Mouse (Mus musculus) gastrocnemius, postnatal 25 days (tissue): ENCODE data around the gene Atp2c2. TPM values are rescaled to one million over a fixed set of nuclear protein-coding genes. Genes with fewer than 3 reads are reported as not detected.

Experiments
- DNase-seq: peaks from one replicate; pipeline ENCODE4 v3.0.0; 2022
- total RNA-seq, 2 experiments: library from RNA; stranded (reverse); gene quantifications; 1 replicate in 1 of 2; 2 replicates in 1 of 2; pipeline ENCODE4 v1.2.3; 2021

Atp2c2 gene
- total RNA-seq, 2 experiments from 2014 or later, result 0.13 TPM; not detected in 1

- no peak for DNase-seq
Observed at GRCm38 (mm10) chr8:119742409-119742808, 42.6 kb downstream of the Atp2c2 start.

DNA sequence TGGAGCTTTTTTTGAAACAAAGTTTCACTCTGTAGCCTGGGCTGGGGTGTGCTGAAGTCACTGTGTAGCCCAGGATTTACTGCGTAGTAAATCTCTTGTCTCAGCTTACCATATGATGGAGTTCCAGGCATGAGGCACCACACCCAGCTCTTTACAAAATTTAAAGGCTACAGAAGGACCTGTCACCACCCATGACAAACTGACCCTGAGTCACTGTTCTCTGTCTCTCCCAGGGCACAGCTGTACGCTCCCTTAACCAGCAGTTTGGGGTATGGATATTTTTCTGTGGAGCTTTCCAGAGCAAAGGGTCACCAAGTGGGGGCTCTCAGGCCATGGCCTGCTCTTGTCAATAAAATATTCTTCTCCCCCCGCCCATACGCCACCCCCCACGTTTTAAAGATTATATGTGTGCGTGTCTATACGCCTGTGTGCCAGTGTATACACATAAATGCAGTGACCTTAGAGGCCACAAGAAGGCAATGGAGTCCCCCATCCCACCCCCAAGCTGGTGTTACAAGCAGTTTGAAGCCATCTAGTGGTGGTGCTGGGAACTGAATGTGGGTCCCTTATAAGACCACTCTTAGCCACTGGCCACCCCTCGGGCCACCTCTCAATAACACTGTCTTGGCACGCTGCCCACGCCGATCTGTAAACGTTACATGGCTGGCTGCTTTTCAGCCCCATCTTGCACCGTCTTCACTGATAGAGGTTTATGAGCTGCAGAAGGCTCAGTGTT is 43.6 kb downstream of the Atp2c2 start:
- DNase-seq, result no peak

- DNase-seq, result no peak
Observed at GRCm38 (mm10) chr8:119744604-119745003, 44.8 kb downstream of the Atp2c2 start.

- DNase-seq, result no peak
Observed at GRCm38 (mm10) chr8:119755238-119756146, 55.7 kb downstream of the Atp2c2 start.

- DNase-seq, result no peak
Observed at GRCm38 (mm10) chr8:119756147-119756461, 56.3 kb downstream of the Atp2c2 start.

DNA sequence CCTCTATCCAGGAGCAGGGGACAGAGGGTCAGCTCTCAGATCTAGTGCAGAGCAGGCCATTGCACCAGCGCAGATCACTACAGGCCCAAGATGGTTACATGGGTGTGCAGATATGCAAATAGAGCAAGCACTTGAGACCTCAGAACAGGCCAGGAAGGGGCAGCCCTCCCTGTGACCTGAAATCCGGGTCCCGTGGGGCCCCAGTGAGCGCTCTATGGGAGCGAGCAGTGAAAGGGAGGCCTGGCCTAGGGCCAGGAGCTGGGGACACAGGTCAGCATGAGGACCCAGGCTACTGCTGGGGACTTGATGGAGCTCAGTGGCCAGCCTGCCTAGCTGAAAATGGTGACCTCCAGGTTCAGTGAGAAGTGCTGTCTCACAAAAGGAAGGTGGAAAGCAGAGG is 56.7 kb downstream of the Atp2c2 start:
- no peak for DNase-seq

- no peak for DNase-seq
Observed at GRCm38 (mm10) chr8:119761692-119762091, 61.9 kb downstream of the Atp2c2 start.

- no peak for DNase-seq
Observed at GRCm38 (mm10) chr8:119762226-119763220, 62.7 kb downstream of the Atp2c2 start.

GRCm38 (mm10) chr8:119765311-119765710 is 65.5 kb downstream of the Atp2c2 start:
- DNase-seq, result no peak

- no peak for DNase-seq
Observed at GRCm38 (mm10) chr8:119765761-119766444, 66.1 kb downstream of the Atp2c2 start.

DNA sequence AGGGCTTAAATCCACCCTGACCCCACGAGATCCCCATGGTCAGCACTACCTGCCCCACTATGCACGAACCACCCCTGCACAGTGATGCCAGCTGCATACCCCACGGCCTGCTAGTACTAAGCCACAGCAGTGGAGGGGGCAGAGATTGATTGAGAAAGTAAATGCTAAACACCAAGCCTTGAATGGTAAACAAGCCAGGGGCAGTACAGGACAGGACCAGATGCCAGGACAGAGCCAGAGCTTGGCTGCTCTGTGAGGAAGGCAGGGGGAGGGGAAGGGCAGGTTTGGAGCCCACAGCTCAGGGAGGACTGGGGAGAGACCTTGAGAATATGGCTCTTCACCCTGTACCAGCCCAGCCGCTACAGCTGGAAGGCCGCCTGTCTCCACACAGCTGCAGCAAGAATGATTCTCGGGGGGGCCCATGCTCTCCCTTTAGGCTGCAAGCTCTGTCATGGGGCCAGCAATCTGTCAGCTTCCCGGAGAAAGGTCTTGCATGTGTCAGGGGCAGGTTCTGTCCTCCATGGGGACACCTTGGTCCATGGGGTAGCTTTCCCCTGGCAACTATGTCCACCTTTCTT is 76.9 kb downstream of the Atp2c2 start:
- no peak for DNase-seq

DNA sequence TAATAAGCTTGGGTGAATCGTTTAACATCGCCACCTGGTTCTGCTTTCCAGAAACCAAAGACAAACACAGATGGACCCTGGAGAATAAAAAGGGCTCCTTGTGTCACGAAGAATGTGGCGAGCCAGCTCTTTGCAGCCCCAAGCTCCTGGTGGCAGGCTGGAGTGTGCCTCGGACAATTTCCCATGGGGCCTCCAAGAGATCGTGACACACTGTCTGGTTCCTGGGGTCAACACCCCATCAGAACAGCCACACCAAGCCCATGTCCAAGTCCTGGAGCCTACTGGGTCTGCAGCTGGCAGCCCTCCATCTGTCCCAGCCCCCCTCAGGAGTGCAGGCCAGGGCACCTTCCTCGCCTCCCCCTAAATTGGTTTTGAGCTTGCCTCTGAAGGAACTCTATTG is 78.0 kb downstream of the Atp2c2 start:
- DNase-seq, result peak; percentile 25

DNA sequence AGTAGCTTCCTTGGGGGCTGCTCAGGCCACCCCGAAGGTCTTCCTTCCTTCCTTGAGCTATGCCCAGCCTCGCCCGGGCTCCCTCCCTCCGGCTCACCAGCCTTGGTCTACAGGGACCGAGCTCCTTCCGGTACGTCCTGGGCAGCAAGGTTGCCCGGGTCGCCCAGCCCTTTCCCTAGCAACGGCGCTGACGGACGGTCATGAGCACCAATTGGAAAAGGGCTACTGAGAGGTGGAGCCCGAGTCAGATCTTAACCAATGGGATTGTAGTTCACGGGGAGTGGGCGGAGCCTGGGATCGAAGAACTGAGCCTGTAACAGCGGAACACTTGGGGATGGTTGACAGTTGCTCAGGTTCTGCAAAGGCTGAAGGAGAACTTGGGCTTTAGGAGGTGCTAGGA is 78.5 kb downstream of the Atp2c2 start, which contains the start of gene Tldc1:
TSS of gene Tldc1 (minus strand) at position 154 of the 400 bp plus-strand sequence.
- DNase-seq, result peak; percentile 98

DNA sequence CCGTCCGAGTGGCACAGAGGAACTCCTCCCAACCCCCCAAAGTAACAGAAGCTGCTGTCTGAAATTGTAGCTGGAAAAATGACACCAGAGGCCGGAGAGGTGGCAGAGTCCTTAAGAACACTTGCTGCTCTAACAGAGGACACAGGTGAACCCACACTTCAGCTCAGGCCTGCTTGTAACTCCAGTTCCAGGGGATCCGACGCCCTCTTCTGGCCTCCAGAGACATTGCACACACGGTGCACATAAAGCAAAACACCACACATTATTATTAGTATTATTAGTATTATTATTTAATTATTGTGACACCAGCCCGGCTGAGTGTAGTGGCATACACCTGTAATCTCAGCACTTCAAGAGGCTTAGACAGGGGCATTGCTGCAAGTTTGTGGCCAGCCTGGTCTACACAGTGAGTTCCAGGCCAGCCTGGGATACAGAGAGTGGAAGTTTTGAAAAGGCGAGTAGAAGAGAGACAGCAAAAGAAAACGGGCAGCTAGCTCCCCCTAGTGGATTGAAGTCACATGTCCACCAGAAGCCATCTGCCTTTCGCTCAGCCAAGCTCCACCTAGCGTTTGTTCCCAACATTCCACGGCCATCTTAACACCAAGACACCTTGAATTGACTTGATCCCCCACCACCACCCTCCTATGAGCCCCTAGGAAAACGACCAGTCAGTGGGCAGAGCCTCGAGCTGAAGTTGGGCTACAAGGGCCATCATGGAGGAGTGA is 79.4 kb downstream of the Atp2c2 start:
- DNase-seq, result peak; percentile 67

DNA sequence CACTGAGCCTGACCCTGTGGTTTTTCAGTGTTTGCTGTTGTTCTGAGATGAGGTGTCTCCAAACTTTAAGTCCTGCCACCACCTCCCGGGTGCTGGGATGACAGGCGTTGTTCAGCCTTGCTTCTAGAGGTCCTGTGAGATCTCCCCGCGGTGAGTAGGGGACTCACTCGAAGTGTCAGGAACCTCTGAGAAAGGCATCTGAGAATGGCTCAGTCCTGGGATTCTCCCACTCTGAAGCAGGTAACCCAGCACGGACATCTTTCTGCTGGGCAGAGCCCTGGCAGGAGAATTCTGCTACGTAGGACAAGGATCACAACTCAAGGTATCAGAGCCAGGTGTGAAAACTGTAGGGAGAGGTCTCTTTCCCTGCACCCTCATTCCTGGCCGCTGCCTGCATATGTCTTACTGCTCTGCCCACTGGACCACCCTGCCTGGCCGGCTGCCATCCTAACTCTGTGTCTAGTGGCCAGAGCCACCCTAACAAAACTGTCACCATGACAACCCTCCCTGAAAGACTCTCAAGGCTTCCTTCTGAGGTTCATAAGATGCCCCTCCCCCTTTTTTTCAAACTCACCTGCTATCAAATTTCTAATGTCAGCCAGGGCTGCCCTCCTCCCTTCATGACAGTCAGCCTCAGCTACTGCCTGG is 80.7 kb downstream of the Atp2c2 start:
- DNase-seq, result no peak

DNA sequence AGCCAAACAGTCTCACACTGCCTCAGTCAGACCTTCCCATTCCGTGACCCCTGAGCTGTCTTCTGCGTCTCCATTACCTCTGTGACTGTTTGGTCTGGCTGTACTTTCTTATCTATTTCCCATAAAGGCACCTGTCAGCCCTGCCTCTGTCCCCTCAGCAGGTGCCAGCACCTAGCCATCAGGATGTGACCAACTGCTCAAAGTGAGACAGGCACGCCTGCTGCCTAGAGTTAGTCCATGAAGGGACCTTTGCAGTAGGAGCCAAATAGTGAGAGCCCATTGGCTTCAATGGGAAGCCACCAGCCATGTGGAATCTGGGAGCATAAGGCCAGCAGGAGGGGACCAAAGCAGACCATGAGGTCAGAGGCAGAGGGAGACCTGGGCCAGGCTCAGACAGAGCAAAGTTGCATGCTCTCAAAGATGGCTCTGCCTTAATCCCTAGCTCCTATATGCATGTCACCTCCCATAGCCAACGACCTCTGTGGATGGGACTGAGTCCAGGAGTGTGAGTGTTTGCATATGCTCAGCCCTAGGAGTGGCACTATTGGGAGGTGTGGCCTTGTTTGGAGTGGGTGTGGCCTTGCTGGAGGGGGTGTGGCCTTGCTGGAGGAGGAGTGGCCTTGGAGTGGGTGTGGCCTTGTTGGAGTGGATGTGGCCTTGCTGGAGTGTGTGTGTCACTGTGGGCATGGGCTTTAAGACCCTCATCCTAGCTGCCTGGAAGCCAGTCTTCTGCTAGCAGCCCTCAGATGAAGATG is 81.5 kb downstream of the Atp2c2 start:
- DNase-seq, result no peak

- DNase-seq, result peak; percentile 41
Observed at GRCm38 (mm10) chr8:119782715-119783114, 82.9 kb downstream of the Atp2c2 start.

DNA sequence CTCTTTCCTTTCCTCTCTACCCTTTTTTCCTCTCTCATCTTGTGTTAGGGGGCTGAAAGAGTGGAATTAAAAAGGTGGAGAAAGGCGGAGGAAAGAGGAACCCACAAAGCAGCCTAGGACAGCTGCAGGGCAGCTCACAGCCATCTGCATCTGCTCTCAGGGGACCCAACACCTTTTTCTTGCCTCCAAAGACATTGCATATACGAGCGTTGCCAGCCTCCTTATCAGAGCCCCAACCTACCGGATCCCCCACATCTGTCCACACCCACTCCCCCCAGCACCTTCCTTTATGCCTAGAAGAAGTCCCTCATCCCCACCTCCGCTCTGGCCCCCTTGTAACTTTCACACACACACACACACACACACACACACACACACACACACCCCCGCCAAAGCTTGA is 83.8 kb downstream of the Atp2c2 start:
- no peak for DNase-seq

- no peak for DNase-seq
Observed at GRCm38 (mm10) chr8:119784141-119784574, 84.3 kb downstream of the Atp2c2 start.
